Mouse (Mus musculus) c-Kit-positive CD71-negative TER-119-negative erythroid progenitor cells, embryonic 14.5 days (primary cell): Measurements from ENCODE around the gene Igsf9.

ENCODE experiments used
- DNase-seq: peaks from one replicate; pipeline ENCODE4 v3.0.0-alpha.2; 2013; ENCODE audit warnings: low read depth

Gene Igsf9

DNA sequence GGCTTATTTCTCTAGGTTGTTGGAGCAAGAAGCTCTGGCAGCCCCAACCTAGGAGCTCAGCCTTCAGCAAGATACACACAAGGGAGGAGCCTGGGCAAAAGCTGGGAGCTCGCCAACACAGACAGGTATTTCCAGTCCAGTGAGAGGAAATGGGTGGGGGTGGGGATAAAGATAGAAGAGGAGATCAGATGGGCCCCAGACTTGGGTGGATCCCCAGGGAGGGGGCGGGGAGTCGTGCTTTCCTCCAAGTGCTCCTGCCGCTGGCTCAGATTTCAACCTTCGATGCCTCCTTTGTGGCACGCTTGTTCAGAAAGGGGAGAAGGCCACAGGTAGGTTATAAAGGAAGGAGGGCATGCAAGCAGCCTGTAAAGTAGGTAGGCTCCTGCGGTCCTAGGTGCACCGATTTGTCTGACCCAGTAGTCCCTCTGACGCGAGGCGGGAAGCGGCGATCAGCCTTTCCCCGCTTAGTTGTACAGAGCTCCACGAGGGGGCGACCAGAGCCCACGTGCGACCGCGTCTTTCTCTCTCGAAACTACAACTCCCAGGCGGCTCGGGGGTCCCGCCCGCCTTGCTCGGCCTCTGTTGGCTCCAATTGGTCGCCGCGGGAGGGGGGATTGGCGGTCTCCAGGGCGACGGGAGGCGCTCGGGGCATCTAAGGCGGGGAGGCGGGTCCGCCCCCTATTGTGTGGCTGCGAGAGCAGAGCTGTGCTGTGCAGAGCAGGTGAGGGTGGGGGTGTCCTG is at the start of gene Igsf9:
Gene Igsf9, plus strand, starts transcription at position 249 of the 741 bp plus-strand sequence.
- DNase-seq = peak; percentile 67

DNA sequence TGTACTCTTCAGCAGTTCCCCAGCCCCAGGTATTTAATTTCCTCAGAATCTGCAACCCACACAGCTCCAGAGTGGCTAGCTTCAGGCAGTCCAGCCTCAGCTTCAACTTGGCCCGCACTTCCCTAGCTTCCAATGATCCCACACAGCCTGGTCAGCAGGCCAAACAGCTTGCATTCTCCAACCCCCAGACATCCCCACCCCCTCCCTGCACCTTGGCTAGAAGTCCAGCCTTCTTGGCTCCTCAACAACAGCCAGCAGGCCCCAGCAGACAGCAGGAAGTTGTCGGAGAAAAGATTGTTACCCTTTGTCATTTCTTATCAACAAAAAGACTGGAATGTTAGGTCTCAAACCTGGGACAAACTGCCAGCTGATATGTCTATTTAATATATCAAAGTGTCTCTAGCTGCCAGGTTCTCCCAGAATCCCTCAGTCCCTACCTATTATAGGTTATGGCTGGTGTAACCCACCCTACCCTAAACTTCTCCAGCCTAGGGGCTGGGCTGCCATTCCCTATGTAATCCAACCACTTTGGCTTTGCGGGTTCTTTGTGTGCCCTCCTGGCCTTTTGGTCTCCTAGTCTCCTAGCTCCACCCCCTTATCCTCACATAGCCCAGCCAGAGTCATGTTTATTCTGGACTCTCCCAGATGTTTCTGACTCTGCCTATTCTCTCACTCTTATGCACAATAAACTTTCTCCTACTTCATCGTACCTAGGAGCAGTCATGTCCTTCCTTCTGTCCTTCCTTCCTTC is 49.6 kb upstream of the Igsf9 start:
- DNase-seq = no peak

DNA sequence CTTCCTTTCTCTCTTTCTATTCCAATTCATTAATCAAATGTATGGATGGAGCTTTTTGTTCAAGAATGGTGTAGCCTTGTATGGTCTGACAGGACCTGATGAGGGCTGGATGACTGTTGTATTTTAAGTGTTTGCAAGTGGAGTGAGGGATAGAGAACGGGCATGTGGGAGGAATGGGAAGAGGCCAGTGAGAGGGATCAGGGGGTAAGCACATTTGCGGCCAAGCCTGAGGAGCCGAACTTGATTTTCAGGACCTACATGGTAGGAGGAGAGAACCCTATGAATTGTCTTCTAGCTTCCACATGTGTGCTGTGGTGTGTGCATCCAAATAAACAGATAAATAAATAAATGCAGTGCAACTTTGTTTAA is 49.0 kb upstream of the Igsf9 start:
- no peak for DNase-seq

DNA sequence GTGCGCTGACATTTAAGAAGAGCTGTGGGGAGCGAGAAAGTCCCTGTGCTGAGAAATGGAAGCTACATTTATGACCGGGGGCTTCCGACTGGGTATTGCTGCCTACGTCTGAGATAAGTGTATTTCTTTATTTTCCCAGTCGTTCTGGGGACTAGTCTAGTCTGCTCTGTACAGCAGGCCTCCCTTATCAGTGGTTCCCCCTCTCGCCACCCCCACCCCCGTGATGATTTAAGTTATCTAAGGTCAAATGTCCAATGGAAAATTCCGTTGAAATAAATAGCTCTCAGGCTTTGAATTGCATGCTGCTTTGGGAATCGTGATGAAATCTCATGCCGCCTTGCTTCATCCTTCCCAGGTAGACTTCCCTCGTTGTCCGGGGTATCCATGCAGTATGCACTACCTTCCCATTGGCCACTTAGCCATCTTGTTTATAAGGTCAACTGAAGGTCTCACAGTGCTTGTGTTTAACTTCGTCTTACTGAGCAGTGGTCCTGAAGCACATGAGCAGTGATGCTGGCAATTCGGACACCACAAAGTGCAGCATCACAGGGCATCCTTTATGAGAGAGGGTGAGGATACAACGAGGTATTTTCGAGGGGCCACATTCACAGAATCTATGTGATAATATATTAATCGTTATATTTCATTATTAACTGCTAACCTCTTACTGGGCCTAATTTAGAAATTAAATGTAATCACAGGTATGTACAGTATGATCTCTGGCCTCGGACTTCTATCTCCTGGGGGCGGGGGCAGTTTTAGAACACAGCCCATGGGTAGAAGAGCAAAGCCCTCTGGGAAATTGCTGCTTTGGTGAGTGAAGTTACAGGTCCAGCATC is 48.4 kb upstream of the Igsf9 start:
- no peak for DNase-seq

DNA sequence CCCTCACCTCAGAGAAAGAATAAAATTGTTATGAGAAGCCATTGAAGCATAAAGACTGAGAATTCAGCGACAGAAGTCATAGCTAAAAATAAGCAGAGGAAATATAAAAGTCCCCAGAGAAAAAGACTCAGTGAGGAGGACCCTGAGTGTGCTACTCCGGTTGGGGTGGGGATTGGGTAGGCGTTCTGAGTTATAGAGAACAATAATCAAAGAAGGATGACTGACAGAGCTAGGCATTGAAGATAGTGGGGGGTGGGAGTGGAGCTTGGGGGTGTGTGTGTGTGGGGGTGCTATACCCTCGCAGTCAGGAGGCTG is 47.8 kb upstream of the Igsf9 start:
- DNase-seq = no peak

DNA sequence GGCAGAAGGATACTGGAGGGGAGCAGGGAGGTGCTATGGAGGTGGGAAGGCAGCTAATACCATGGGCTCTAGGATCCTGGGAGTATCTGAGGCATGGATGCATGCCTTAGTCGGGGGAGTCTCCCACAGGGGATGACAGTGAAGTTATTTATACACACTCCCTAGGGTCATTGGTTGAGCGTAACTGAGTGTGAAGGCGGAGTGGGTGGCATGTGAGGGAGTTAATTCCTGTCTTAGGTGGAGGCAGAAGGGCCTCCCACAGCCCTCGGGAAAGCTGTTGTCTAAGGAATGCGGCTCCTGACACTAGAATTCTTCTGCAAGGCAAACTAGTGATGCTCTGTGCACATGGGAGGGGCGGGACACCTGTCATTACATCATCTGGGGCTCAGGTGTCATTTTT is 44.8 kb upstream of the Igsf9 start:
- no peak for DNase-seq

DNA sequence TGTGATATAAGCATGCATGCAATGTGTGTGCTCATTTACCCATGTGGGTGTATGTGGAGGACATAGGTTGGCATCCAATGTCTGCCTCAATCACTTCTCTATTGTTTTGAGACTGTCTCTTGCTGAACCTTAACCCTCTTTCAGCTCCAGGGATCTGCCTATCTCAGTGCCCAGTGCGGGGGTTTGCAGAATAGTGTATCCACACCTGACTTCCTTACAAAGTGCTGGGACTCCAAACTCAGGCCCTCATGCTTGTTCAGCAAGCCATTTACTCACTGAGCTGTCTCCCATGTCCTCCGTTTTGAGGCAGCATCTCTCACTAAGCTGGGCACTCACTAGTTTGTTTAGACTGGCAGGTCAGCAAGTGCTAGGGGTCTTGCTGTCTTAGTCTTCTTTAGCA is 43.0 kb upstream of the Igsf9 start:
- no peak for DNase-seq

DNA sequence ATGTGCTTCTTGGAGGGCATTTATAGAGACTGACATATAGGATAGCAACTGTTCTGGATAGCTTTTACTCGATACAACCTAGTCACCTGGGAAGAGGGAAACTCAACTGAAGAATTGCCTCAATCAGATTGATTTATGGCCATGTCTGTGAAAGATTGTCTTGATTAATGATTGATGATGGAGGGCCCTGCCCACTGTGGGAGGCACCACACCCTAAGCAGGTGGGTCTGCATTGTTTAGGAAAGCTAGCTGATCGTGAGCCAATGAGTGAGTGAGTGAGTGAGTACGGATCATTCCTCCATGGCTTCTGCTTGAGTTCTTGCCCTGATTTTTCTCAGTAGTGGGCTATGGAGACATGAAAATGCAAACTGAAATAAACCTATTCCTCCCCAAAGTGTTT is 41.1 kb upstream of the Igsf9 start:
- DNase-seq = no peak

DNA sequence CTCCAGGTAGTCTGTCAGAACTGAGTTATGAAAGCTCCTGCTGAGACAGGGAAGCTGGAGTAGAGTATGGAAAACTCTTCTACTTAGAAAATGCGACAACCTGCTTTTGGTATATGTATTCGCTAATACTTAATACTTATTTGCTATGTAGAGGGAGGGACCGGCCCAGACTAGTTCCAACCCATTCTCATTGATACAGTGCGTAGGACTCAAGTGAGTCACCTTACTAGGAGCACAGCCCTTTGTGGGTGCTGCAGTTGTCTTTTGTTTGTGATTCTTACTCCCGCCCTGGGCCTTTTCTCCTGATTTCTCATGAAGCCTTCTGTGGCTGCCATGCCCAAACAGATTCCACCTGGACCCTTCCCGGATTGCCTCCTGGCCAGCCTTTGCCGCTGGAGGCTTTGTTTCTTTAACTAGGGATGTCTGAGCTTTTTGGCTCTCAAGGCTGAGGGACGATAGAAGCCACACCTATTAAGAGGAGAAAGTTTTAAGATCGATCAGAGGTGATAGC is 39.6 kb upstream of the Igsf9 start:
- no peak for DNase-seq

DNA sequence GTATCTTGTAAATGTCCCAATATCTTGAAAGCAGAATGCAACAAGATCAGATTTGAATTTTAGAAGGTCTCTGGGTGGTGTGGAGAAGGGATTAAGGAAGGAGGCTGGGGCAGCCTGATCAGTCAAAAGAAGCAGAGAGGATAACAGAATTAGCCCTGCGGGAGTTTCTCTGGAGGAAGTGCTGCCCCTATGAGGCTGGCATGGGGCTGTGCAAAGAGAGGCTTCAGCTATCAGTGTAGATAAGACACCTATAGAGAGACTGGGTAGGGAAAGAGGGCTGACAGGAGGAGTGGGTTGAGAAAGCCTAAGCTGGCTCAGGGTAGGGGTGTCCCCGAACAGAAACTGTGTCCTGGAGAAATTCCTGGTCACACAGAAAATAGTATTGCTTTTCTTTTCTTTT is 31.4 kb upstream of the Igsf9 start:
- no peak for DNase-seq

DNA sequence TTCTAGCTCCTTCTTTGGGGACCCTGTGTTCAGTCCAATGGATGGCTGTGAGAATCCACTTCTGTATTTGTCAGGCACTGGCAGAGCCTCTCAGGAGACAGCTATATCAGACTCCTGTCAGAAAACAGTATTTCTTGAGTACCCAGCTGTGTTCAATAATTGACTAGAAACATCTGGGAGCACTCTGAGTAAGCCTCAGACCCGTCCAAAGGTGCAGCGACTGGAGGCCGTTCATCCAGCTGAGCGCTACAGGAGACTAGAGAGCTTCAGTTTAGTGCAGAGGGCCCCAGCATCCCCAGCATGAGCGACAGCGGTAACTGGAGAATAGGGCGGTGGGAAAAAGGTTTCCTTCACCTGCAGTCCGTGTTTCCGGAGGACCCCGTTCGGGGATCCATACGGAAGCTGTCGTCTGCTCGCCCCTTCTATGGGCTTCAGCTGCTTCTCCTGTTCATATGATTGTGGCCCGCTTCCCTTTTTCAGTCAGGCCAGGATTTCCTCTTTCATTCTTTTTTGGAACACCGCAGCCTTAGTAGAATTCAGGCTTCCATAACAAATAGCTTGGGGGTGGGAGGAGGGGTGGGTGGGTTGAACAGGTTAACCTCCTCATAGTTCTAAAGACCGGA is 30.6 kb upstream of the Igsf9 start:
- no peak for DNase-seq

DNA sequence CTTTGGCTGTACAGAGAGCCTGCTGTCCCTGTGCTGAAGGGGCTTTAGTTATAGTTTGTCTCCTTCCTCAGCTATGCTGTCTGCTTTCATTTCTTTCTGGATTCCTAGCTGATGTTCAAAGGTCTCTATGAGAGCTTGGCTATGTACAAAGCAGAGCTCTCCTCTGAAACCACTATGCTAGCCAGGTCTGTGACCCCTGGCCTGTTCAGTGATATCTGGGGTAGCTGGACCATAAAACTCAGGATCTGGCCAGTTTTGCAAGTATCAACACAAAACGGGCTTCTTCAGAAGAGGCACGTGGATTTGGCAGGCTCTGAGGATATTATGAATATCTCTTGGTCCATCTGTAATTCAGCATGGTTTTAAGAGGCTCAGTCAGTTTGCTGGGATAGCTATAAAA is 28.7 kb upstream of the Igsf9 start:
- no peak for DNase-seq

DNA sequence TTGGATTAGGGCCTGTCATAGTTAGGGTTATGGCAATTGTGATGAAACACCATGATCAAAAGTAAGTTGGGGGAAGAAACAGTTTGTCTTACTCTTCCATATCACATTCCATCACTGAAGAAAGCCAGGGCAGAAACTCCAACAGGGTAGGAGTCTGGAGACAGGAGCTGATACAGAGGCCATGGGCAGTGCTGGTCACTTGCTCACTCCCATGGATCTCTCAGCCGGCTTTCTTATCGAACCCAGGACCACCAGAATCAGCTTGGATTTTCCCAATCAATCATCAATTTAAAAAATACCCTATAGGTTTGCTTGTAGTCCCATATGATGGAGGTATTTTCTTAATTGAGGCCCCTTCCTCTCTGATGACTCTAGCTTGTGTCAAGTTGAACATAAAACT is 27.8 kb upstream of the Igsf9 start:
- no peak for DNase-seq

DNA sequence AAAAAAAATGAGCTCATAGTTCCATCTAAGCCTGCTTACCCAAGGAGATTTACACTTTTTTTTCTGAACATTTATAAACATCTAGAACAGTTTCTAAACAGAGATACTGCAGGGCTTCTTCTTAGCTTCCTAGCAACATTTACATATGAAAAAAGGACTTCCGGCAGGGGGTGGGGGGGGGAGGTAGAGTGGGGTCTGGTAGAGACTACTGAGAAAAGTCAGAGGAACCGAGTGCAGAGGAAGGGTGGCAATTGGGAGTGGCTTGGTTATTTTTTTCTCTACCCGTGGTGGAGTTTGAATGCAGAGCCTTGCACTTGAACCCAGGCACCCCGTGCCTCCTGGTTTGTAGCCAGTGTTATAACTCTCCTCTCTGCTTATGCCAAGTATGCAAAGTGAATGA is 26.2 kb upstream of the Igsf9 start:
- no peak for DNase-seq

DNA sequence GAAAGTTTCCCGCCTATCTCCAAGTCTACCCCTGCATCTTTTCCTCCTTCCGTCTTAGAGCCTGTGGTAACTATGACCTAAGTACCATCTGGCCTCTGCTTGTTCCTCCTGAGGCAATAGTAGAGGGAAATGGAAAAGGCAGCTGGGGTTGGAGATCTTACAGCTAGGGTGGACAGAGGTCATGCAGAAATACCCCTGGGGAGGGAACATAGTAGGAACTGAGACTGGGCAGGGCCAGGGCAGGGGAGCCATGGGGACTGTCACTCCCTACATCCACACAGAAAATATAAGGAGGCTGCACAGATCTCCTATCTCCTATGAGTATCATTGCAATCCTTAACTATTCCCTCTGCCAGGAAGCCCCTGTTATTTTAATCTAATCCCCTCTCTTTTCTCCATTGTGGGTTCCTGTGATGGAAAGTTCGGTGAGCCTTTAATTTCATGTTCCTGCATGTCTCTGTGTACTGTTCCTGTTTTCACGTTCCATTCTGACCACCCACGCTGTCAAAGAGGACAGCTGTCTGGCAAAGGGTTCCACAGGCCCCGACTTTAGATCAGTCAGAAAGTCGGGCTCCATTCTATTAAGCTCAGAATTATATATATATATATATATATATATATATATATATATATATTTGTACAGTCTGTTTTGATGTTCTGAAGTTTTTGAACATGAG is 25.4 kb upstream of the Igsf9 start:
- DNase-seq = no peak

DNA sequence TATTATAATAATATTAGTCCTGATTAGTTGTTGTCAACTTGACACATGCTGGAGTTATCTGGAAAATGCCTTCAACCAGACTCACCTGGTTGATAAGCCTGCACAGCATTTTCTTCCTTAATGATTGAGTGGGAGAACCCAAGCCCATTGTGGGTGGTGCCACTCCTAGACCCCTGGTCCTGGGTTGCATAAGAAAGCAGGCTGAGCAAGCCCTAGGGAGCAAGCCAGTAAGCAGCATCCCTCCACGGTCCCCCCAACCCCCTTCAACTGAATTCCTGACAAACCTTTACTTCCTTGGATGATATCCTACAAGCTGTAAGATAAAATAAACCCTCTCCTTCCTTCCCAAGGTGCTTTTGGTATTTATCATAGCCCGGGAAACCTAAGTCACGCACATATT is 24.4 kb upstream of the Igsf9 start:
- DNase-seq = no peak

DNA sequence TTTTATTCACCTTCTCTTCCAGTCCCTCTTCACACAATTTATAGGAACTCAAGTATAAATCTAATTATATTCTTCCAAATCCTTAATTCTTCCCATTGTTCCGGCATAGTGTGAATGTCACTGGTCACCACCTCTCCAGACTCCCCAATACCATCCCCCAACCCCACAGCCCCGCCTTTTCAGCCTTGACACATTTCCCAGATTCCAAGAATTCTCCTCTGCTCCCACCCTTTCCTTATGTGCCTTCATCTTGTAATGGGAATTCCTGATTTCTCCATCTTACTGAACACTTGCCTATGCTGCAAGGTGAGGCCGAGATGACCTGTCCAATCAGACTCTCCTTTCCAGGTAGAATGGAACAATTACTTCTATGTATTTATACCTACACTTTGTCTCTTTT is 23.5 kb upstream of the Igsf9 start:
- DNase-seq = no peak

DNA sequence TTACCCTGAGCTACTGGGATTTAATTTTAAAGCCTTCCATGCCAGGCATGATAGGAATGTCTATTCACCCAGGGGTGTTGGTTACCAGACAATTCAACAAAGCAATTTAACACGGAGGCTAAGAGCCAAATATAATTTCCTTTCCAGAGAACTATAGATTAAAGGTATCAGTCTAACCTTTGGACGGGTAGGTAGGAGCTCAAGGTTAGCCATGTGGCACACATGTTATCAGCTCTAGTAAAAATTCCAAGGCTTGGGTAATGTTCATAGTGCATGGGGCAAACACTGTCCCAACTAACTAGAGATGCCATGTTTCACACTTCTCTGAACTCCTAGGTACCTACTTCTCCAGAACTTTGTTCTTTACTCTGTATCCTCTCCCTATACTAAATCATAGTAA is 20.0 kb upstream of the Igsf9 start:
- no peak for DNase-seq

DNA sequence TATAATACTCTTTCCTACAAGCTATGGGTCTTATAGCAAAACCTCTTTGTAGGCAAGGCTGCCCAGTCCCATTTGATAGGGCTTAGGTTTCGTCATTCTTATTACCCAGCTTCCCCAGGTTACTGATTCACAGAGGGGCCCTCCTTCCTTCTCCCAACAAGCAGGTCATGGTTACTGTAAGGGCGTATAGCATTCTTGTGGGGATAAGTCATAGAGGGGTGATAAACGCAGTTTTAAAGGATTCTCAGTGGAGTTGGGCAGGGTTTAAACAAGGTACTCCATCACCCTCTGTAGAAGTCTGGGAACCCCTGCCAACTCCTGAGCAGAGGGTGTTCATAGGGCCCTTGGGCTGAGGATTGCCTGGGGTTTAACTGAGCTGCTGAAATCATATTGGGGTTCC is 19.1 kb upstream of the Igsf9 start:
- DNase-seq = no peak

DNA sequence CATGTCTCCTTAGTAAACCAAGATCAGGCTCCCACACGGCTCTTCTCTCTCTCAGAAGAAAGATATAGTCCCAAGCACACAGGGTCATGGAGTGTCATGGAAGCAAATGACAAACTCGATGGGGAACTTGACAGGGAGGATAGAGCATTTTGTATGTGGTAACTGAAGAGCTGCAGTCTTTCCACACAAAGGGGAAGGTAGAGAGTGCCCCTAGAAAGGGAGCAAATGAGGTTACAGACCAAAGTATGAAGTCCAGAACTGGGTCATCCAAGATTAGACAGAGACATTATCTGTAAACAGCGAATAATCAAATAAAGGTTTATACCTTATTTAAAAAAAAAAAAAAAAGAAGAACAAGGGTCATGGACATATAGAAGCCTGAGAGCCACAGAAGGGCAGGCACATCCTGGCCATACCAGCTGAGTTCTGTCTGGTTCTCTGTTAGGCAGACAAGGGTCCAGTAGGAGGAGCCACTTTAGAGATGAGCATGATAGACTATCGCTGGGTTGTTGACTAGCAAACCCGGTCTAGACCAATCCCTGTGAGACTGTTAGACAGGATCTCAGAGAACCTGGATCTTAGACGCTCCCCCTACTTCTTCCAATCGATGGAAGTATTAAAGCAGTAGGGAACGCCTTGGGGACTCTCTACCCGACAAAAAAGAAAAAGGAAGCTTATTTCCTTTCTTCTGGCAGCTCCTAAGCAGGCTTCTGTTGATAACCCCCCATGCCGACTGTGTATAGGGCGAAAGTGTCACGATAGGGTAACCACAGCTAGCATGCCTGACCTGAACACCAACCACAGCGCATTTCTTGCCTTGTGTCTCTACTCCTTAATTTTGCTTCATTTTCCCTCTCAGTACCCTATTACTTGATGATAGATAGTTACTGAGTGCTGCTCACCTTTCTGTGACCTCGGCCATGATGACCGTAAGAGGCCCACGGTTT is 17.9 kb upstream of the Igsf9 start:
- no peak for DNase-seq
